Mouse (Mus musculus): ENCODE results near the gene Usp28.
"Not testable (repeated sequence)": the region's sequence is repeated elsewhere in the genome, so short reads cannot be mapped to it uniquely, and the experiment has no call there.

The Usp28 gene

GRCm38 (mm10) chr9:48984845-48985707, at the start of gene Usp28:
Gene Usp28, plus strand, starts transcription at chr9:48985375.
- peak; percentile 98 to 99 for DNase-seq (ENCODE audit: low read depth in 1 of 2, low spot score in 2 of 2)

- DNase-seq (ENCODE audit: low read depth in 1 of 2, low spot score in 2 of 2), result no peak
Measured at GRCm38 (mm10) chr9:48942349-48942748, 42.8 kb upstream of the Usp28 start.

DNA sequence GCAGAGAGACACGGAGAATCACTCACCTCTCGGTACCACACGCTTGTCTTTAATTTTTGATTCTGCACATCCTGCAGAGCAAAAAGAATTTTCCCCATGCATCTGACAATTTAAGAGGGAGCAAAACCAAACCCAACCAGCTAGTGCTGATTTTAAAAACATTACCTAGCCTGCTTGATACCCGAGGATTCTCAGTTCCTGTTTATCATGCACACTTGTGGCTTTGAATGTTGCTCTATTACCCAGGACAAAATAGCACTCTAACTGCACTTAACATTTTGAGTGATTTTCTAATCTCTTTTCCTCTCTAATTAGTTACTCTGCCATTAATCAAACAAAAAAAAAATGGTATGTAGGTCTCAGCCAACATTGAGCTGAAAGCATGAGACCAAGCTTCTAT, 37.6 kb upstream of the Usp28 start:
- DNase-seq (ENCODE audit: low read depth in 1 of 2, low spot score in 2 of 2), result no peak

GRCm38 (mm10) chr9:48961314-48961713, 23.9 kb upstream of the Usp28 start:
- DNase-seq (ENCODE audit: low read depth in 1 of 2, low spot score in 2 of 2), result no peak

DNA sequence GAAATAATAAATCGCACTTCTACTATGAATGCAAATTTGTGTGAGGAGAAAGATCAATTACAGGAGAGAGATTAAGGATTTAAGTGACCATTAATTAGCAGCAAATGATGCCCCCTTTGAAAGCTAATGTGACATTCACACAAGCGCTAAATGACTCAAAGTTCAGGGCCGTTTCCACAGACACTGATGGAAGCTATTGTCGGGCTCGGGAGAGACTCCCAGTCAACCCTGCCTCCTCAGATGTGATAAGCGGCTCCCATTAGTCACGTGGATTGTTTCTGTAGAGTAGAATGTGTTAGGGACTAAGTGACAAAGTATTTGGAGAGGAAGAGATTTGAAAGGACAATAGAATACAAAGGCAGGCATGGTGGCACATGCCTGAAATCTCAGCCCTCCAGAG, 23.0 kb upstream of the Usp28 start:
- no peak for DNase-seq (ENCODE audit: low read depth in 1 of 2, low spot score in 2 of 2)

GRCm38 (mm10) chr9:48964587-48965040, 20.6 kb upstream of the Usp28 start, which contains the start of gene Htr3b:
Gene Htr3b, minus strand, starts transcription at chr9:48964990.
- no peak for DNase-seq (ENCODE audit: low read depth in 1 of 2, low spot score in 2 of 2)

DNA sequence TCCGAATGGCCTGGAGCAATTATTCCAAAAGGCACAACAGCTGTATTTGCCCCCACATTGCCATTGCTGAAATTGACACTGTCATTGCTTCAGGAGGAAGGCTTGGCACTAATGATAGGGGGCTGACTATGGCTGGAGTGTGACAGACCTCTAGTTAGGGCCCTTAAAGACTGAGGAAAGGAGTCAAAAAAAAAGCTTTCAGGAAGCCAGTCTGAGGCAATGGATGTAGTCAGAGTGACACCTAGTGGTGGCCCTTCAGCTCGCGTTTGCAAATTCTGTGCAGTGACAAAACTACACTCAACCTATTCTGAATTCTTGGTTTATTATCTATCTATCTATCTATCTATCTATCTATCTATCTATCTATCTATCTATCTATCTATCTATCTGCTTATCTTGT, 12.7 kb upstream of the Usp28 start:
- no peak for DNase-seq (ENCODE audit: low read depth in 1 of 2, low spot score in 2 of 2)

GRCm38 (mm10) chr9:48976661-48977355, 8.4 kb upstream of the Usp28 start:
- no peak for DNase-seq (ENCODE audit: low read depth in 1 of 2, low spot score in 2 of 2)

DNA sequence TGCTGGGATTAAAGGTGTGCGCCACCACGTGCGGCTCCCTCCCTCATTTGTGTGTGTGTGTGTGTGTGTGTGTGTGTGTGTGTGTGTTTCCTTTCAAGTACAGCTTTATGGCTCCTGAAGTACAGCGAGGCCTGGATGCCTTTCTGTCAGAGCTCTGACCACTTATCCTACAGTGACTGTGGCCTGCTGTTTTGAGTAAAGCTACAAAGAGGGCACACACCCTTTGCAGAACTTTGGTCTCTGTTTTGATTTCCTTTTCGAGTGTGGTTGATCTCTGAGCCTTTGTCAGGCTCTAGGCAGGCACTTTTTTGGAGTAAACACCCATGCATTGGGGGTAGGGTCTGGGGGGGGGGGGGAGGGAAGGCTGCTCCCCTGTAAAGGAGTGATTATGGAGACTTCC, 4.8 kb upstream of the Usp28 start:
- no peak for DNase-seq (ENCODE audit: low read depth in 1 of 2, low spot score in 2 of 2)

- no peak for DNase-seq (ENCODE audit: low read depth in 1 of 2, low spot score in 2 of 2)
Measured at GRCm38 (mm10) chr9:48980781-48981180, 4.4 kb upstream of the Usp28 start.

DNA sequence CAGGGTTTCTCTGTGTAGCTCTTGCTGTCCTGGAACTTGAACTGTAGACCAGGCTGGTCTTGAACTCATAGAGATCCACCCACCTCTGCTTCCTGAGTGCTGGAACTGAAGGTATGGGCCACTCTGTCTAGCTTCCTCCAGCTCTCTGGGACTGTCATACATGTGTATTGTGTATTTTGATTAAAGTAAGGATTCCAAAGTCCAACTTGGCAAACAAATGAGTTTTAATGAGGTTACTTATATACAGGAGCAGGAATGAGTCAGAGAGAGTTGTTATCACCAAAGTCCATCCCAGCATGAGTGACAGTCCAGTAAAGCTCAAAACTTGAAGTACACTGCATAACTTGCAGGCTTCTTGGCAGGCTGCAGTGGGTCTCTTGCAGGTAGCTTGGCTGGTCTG, 3.3 kb upstream of the Usp28 start:
- DNase-seq (ENCODE audit: low read depth in 1 of 2, low spot score in 2 of 2), result no peak

DNA sequence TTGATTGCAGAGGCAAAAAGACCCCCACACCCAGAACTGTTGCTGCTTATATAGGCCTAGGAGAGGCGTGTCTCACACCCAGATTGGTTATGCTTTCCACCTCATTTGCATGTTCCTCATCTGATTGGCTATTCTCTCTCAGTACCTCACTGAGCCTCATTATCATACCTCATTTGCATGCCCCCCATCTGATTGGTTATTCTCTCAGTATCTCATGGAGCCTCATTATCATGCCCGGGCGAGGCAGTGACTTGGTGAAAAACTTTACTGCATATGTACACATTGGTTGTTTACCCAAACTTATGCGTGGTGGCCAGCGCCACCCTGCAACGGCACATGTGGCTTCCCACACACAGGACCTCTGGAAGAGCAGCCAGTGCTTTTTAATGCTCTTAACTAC, 1.4 kb upstream of the Usp28 start:
- DNase-seq (ENCODE audit: low read depth in 1 of 2, low spot score in 2 of 2), result not testable (repeated sequence)

- DNase-seq (ENCODE audit: low read depth in 1 of 2, low spot score in 2 of 2), result peak in 1 of 2 experiments; percentile 7
Measured at GRCm38 (mm10) chr9:48984320-48984844, 793 bp upstream of the Usp28 start.

GRCm38 (mm10) chr9:48985708-48986088, 523 bp downstream of the Usp28 start:
- DNase-seq (ENCODE audit: low read depth in 1 of 2, low spot score in 2 of 2), result no peak

GRCm38 (mm10) chr9:48986616-48987141, 1.5 kb downstream of the Usp28 start:
- no peak for DNase-seq (ENCODE audit: low read depth in 1 of 2, low spot score in 2 of 2)

GRCm38 (mm10) chr9:48987201-48988101, 2.3 kb downstream of the Usp28 start:
- no peak for DNase-seq (ENCODE audit: low read depth in 1 of 2, low spot score in 2 of 2)

- no peak for DNase-seq (ENCODE audit: low read depth in 1 of 2, low spot score in 2 of 2)
Measured at GRCm38 (mm10) chr9:48991671-48992070, 6.5 kb downstream of the Usp28 start.

DNA sequence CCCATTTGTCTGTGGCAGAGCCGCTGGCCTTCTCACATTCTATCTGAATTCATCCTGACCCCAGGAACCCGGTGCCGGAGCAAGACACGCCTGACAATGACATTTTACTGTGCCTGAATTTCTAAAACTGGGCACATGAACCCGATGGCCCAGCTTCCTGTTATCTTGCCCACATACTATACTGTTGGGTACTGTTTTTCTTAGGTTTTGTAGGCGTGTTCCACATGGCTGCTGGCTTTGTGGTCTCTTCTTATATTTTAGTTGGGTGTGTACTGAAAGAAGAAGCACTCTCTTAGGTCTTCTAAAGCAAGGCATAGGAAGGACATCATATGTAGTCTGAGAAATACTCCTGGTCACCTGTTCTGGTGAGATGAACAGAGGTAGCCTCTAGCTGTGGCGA, 9.6 kb downstream of the Usp28 start:
- no peak for DNase-seq (ENCODE audit: low read depth in 1 of 2, low spot score in 2 of 2)

DNA sequence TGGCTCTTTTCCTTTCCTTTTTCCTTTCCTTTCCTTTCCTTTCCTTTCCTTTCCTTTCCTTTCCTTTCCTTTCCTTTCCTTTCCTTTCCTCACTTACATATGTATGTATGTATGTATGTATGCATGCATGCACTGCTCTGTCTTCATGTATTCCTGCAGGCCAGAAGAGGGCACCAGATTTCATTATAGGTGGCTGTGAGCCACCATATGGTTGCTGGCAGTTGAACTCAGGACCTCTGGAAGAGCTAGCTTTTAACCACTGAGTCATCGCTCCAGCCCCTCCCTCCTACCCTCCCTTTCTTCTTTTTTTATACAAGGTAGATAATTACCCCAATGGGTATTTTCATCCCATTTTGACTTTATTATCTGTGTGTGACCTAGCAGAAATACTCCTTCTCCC, 10.6 kb downstream of the Usp28 start:
- no peak for DNase-seq (ENCODE audit: low read depth in 1 of 2, low spot score in 2 of 2)

DNA sequence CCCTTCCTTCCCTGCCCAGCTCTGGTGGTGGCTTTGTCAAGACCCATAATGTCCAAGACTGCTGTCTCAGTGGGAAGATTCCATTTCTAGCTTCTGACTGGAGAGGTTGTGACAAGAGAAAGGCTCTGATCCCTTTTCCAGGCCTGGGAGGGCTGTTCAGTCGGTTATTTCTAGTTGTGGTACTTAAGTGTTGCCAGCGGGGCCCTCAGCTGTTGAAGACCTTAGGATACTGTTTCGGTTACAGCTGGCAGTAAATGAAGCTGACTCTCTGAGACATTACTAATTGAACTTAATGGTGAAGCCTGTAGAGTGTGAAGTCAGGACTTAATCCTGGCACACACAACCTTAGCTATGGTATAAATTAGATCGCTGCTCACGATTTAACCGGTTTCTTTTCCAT, 14.1 kb downstream of the Usp28 start:
- no peak for DNase-seq (ENCODE audit: low read depth in 1 of 2, low spot score in 2 of 2)

DNA sequence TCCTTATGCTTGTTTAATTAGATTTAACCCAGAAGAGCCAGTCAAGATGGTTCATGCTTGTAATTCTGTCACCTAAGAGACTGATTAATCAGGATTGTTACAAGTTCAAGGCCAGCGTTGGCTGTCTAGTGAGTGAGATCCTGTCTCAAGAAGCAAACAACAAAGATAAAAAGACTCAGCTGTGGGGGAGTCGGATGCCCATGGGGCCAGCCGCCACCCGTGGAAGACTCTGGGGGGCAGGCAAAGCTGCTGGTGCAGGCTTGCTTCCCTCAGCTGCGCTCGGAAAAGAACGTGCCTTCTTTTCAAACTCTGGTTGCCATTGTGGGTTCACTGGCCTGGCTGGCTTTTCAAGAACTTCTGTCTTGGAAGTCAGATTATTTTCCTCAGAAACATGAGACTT, 30.6 kb downstream of the Usp28 start:
- DNase-seq (ENCODE audit: low read depth in 1 of 2, low spot score in 2 of 2), result no peak
